Mouse (Mus musculus) testis, adult 2 months (tissue): ENCODE results near the gene Usp44. TPM values are rescaled to one million over a fixed set of nuclear protein-coding genes. Genes with fewer than 3 reads are reported as not detected.
"Not testable (repeated sequence)": the region's sequence is repeated elsewhere in the genome, so short reads cannot be mapped to it uniquely, and the experiment has no call there.

ENCODE experiments used
- H3K27ac ChIP-seq: fragments of 200-500 bp; 2 replicates; pipeline ENCODE4 v1.5.1; 2012; ENCODE audit warnings: low read depth, low read length; ENCODE audit not compliant: control insufficient read depth, insufficient read depth
- H3K27me3 ChIP-seq: fragments of 200-500 bp; 2 replicates; pipeline ENCODE4 v1.6.1; 2012; ENCODE audit warnings: mild to moderate bottlenecking, low read length, moderate library complexity; ENCODE audit not compliant: control insufficient read depth, insufficient read depth
- H3K36me3 ChIP-seq: fragments of 200-500 bp; 2 replicates; pipeline ENCODE4 v1.6.1; 2012; ENCODE audit warnings: mild to moderate bottlenecking, low read length; ENCODE audit not compliant: control insufficient read depth, insufficient read depth
- H3K4me1 ChIP-seq: fragments of 200-500 bp; 2 replicates; pipeline ENCODE4 v1.6.1; 2012; ENCODE audit warnings: low read length; ENCODE audit not compliant: control insufficient read depth, insufficient read depth
- H3K4me3 ChIP-seq: fragments of 200-500 bp; 2 replicates; pipeline ENCODE4 v1.5.1; 2012; ENCODE audit warnings: low read depth, mild to moderate bottlenecking, low read length, moderate library complexity, mixed read lengths; ENCODE audit not compliant: control insufficient read depth
- CTCF ChIP-seq: fragments of 200-500 bp; IDR thresholded peaks from 2 replicates; pipeline ENCODE4 v1.5.1; 2012; ENCODE audit warnings: low read depth, mild to moderate bottlenecking, inconsistent platforms, low read length, moderate library complexity; ENCODE audit not compliant: control insufficient read depth, insufficient read depth, insufficient replicate concordance
- POLR2A ChIP-seq: fragments of 200-500 bp; IDR thresholded peaks from 2 replicates; pipeline ENCODE4 v1.6.1; 2012; ENCODE audit warnings: low read depth, mild to moderate bottlenecking, inconsistent platforms, low read length, moderate library complexity; ENCODE audit not compliant: control insufficient read depth
- polyA plus RNA-seq: library from polyadenylated mRNA; depleted of rRNA; stranded (reverse); fragments of >200 nt; gene quantifications from 2 replicates; pipeline ENCODE4 v1.2.3, GENCODE M21; 2012; rRNA removed

The Usp44 gene
- polyA plus RNA-seq = 121 and 122 TPM in 2 replicates

DNA sequence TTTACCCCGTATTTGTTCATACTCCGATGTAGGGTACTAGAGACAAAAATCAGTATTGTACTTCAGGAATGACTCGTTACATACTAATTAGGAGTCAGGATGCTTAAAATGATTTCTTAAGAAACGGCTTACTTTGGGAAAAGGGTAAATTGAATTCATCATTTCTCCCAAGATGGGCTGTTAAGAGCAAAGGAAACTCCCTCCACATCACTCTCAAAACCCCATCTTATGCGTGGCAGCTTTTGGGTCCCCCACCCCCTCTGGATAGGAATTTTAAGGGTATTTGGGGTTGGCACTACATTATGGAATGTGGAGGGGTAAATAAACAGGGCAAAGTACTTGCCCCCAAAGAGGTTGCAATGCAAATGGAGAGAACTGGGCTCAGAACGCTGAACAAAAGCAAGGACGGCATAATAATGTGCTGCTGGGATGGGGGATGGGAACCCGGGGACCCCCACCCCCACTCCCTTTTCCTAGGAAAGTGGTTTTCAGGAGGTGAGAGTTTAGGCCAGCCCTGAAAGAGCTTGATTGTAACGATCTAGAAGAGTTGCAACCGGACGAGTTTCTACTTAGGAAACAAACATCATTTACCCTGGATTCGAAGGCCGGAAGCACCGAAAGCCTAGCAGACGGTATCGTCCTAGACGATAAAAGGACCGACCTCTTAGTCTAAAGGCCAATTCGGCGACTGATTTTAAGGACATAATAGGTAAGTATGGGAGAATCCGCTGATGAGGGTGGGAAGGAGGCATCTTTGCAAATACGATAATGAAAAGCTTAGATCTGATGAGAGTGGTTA is at the start of gene Usp44:
TSS of gene Usp44 (plus strand) at position 625 of the 799 bp plus-strand sequence.
- H3K27ac ChIP-seq = no peak within 1 kb of the TSS
- TF ChIP-seq CTCF (no peak), POLR2A (no peak)
- no peaks in the 10 kb centered on the region for H3K36me3 ChIP-seq
- peak within 1 kb of the TSS; percentile 26 for H3K4me3 ChIP-seq
- peaks cover 9% of the 10 kb centered on the region for H3K4me1 ChIP-seq
- no peaks in the 10 kb centered on the region for H3K27me3 ChIP-seq

DNA sequence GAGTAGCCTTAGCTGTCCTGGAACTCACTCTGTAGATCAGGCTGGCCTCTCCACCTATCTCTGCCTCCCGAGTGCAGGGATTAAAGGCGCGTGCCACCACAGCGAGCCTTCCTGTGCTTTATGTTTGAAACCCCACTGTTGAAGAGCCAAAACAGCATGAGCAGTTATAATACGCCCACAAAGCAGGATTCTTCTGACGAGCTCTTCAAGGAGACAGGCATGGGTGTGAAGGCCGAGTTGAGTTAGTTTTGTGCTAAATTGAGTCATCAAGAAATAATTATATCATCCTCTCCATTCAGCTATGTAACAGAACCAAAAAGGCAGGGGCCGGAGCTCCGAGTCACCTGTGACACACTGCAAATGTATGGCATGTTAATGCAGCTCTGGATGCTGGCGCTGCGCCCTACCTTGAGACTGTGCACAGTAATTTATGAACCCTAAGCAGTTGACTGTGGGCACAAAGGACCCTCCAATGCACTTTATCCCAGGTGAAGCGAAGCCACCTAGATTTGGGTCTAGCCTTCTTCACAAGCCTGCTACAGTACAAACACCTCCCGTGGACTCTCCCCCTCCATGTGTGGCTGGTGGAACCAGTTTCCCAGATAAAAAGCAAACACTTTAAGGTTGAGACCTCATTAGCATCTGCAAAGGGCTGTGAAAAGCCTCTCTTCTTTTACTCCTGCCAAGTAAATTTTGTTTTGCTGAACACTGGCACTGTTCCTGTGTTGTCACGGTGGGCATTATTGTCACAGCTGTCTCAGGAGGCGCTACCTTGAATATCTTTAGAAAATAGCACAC is 47.9 kb upstream of the Usp44 start:
- Histone ChIP-seq H3K4me3 (no peak overlapping the region), H3K27ac (no peak overlapping the region), H3K27me3 (no peaks in the 10 kb centered on the region), H3K4me1 (no peaks in the 10 kb centered on the region), H3K36me3 (no peaks in the 10 kb centered on the region)
- TF ChIP-seq POLR2A (no peak), CTCF (no peak)

DNA sequence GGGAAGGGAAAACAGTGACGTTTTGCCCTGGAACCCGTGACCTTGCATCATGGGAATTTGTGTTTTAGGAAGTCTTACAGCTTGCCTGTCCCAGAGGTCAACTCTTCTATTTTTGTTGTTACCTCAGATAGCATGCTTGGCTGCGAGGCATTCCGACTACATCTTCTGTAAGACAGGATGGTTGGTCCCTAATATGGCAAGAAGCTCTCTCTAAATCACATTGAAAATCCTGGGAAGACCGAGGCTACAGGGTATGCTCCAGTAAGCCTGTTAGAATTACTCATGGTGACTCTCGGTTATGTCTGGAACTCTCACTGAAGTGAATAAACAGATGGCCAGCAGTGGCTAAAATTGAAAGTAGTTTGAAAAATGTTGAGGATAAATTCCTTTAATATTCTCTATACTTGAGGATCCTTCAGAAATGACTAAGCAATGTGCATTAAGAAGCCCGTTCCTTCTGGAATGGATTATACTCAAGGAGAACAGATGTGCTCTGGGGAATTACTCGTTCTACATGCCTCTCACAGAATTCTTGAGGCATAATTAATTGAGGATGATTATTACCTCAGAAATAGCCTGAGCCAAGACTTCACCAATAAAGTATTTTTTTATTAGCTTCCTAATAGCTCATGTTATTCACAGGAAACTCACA is 31.5 kb upstream of the Usp44 start:
- H3K36me3 ChIP-seq = no peaks in the 10 kb centered on the region
- no peak overlapping the region for H3K4me3 ChIP-seq
- no peaks in the 10 kb centered on the region for H3K27me3 ChIP-seq
- H3K4me1 ChIP-seq = peaks cover 4% of the 10 kb centered on the region; the same call in 1 of the 2 replicates
- TF ChIP-seq CTCF (no peak), POLR2A (no peak)
- H3K27ac ChIP-seq = no peak overlapping the region

DNA sequence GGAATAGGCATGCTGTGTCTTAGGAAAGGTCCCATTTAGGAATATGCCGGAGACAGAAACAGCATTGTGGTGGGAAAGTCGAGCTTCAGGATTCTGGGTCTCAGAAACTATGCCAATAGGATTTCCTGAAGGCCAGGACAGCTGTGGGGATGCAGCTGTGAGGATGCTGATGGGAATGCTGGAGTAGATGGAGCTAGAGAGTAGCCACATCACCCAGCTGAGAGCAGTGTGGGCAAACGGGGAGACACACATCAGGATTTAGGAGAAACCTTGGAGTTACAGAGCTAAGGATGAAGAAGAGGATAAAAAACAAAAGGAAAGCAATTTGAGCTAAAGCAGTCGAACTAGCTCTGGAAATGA is 31.0 kb upstream of the Usp44 start:
- no peaks in the 10 kb centered on the region for H3K4me1 ChIP-seq
- TF ChIP-seq CTCF (no peak), POLR2A (no peak)
- no peaks in the 10 kb centered on the region for H3K27me3 ChIP-seq
- no peak overlapping the region for H3K4me3 ChIP-seq
- no peak overlapping the region for H3K27ac ChIP-seq
- H3K36me3 ChIP-seq = no peaks in the 10 kb centered on the region

DNA sequence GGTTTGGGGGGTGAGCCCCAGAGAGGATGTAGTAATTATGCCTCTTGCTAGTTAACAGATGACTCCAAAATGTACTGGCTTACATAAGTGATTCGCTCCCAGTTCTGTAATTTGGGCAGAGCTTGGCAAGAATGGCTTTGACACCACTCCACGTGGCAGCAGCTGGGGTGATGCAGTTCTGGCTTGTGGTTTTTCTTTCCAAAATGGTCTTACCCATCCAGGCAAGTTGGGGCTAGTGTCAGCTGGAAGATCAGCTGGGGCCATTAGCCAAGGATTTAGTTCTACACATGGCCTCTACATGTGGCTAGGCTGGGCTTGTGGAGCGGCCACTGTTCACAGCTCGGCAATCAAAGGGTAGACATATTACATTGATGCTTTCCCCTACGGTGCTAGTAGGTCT is 30.5 kb upstream of the Usp44 start:
- no peak overlapping the region for H3K27ac ChIP-seq
- no peak overlapping the region for H3K4me3 ChIP-seq
- TF ChIP-seq POLR2A (no peak), CTCF (no peak)
- H3K27me3 ChIP-seq = no peaks in the 10 kb centered on the region
- no peaks in the 10 kb centered on the region for H3K36me3 ChIP-seq
- H3K4me1 ChIP-seq = no peaks in the 10 kb centered on the region

DNA sequence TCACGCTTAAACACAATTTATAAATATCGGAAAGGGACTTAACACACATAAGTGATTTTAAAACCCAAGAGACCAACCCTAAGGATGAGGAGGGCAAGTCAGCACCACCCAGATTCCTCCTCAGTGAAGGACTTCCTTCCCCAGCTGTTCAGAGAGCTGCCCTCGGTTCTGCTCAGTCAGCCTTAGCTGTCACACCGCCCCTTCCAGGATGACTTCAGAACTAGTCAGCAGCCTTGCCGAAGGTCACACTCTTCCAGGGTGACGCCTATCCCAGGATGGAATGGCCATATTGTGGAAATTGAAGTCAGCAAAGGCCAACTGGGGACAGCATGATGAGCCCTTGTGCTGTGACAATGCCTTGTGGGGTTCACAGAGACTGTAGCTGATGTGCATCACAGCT is 28.2 kb upstream of the Usp44 start:
- no peaks in the 10 kb centered on the region for H3K36me3 ChIP-seq
- H3K4me1 ChIP-seq = no peaks in the 10 kb centered on the region
- H3K4me3 ChIP-seq = no peak overlapping the region
- H3K27ac ChIP-seq = no peak overlapping the region
- TF ChIP-seq CTCF (no peak), POLR2A (no peak)
- H3K27me3 ChIP-seq = no peaks in the 10 kb centered on the region

DNA sequence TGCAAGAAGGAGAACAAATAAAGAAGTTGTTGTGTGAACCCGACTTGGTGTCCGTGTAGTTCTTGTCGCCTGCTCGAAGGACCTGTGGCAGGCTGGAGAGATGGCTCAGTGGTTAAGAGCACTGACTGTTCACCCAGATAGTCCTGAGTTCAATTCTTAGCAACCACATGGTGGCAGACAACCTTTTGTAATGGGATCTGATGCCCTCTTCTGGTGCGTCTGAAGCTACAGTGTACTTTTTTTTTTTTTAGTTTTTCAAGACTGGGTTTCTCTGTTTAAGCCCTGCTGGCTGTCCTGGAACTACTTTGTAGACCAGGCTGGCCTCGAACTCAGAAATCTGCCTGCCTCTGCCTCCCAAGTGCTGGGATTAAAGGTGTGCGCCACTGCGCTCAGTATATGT is 21.9 kb upstream of the Usp44 start:
- H3K4me1 ChIP-seq, H3K27me3 ChIP-seq, H3K27ac ChIP-seq, H3K4me3 ChIP-seq, H3K36me3 ChIP-seq: not testable (repeated sequence)
